Mouse (Mus musculus) ES-E14 (cell line): ENCODE data around the gene Txlng.

Experiments used
- CHD2 ChIP-seq: IDR thresholded peaks from 2 replicates; pipeline ENCODE4 v1.6.1; 2014; ENCODE audit warnings: mild to moderate bottlenecking, low read depth, low read length, inconsistent platforms
- MAFK ChIP-seq: IDR thresholded peaks from 2 replicates; pipeline ENCODE4 v1.6.1; 2014; ENCODE audit warnings: mild to moderate bottlenecking, low read depth, low read length, inconsistent platforms; ENCODE audit not compliant: insufficient read depth

GRCm38 (mm10) chrX:162761716-162762395 is 67.4 kb downstream of the Txlng start:
- TF ChIP-seq MAFK (no peak), CHD2 (no peak)
